Mouse (Mus musculus) hindbrain, embryonic 10.5 days (tissue): ENCODE measurements around the gene Gm47995. TPM values are rescaled to one million over a fixed set of nuclear protein-coding genes. Genes with fewer than 3 reads are reported as not detected.
"Not testable (repeated sequence)": the region's sequence is repeated elsewhere in the genome, so short reads cannot be mapped to it uniquely, and the experiment has no call there.

Experiments used
- DNase-seq: peaks from one replicate; pipeline ENCODE4 v3.0.0-alpha.2; 2017; ENCODE audit warnings: low spot score
- H3K27ac ChIP-seq: fragments of 300-500 bp; sonication (generic); 2 replicates; pipeline ENCODE4 v1.5.1; 2016; ENCODE audit warnings: mild to moderate bottlenecking, moderate library complexity
- H3K27me3 ChIP-seq: fragments of 300-500 bp; sonication (generic); 2 replicates; pipeline ENCODE4 v1.6.1; 2016; ENCODE audit warnings: mild to moderate bottlenecking; ENCODE audit not compliant: poor library complexity, insufficient read depth, severe bottlenecking
- H3K36me3 ChIP-seq: fragments of 300-500 bp; sonication (generic); 2 replicates; pipeline ENCODE4 v1.6.1; 2016; ENCODE audit warnings: mild to moderate bottlenecking, moderate library complexity
- H3K4me1 ChIP-seq: fragments of 300-500 bp; sonication (generic); replicated peaks from 2 replicates; pipeline ENCODE4 v1.6.1; 2016; ENCODE audit warnings: mild to moderate bottlenecking
- H3K4me3 ChIP-seq: fragments of 300-500 bp; sonication (generic); 2 replicates; pipeline ENCODE4 v1.5.1; 2016; ENCODE audit warnings: mild to moderate bottlenecking, moderate library complexity
- H3K9me3 ChIP-seq: fragments of 300-500 bp; sonication (generic); 2 replicates; pipeline ENCODE4 v1.6.1; 2016; ENCODE audit warnings: mild to moderate bottlenecking, moderate library complexity
- WGBS: fragments of 180-500 bp; shearing (Covaris S2); methylation state at CpG from one replicate; pipeline ENCODE4 v1.1.7; 2016; 5-methylcytosine and 5-hydroxymethylcytosine counted together
- polyA plus RNA-seq: library from polyadenylated mRNA; unstranded; fragments of >200 nt; fragmentation: Nextera tagmentation; extraction: Ambion mirVana; gene quantifications from 2 replicates; pipeline ENCODE4 v1.2.1, GENCODE M21; 2016

Gm47995 gene
- polyA plus RNA-seq: 0.30 TPM in 1 of 2 replicates, not detected in the other

DNA sequence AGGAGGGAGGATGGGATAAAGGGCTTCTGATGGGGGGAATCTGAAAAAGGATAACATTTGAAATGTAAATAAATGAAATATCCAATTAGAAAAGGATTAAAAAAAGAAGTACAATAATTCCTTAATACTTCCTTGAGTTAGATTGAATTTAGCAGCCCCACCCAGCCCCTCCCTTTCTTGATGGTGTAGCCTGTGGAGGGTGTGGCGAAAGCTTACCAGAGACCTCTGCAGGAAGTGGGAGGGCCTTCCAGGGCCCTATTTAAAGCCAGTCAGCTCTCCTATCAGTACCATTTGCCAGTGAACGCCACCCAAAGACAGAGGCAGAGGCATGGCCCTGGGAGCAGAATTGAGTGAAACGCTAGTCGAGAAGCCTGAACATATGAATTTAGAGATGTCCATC is at the start of gene Gm47995:
Gene Gm47995, plus strand, starts transcription at position 329 of the 400 bp plus-strand sequence.
- H3K4me1 ChIP-seq, H3K27ac ChIP-seq, H3K36me3 ChIP-seq, DNase-seq, H3K4me3 ChIP-seq, H3K27me3 ChIP-seq, H3K9me3 ChIP-seq: not testable (repeated sequence)
- 90% methylated on average over 2 of the region's 4 CpGs for WGBS

DNA sequence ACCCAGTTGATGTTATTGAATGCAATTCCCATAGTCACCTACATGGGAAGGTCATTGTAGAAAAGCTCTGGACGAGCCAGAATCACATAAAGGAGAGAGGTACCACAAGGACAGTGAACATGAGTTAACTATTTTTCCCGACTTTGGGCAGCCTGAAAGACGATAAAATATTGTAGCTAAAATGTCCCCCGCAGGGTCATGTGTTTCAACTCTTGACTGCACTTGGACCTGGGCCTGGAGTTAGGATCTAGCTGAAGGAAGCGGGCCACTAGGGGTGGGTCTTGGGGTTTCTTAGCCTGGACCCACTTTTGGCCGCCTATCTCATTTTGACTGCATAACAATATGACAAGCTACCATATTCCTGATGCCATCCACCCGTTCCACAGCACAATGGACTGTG is 48.0 kb upstream of the Gm47995 start:
- no peaks in the 10 kb centered on the region for H3K36me3 ChIP-seq
- no peak for DNase-seq
- H3K9me3 ChIP-seq: no peaks in the 10 kb centered on the region
- no peaks in the 10 kb centered on the region for H3K4me1 ChIP-seq
- H3K27me3 ChIP-seq: no peaks in the 10 kb centered on the region
- WGBS: 92% methylated on average over 7 of the region's 7 CpGs
- no peak overlapping the region for H3K4me3 ChIP-seq
- no peak overlapping the region for H3K27ac ChIP-seq

DNA sequence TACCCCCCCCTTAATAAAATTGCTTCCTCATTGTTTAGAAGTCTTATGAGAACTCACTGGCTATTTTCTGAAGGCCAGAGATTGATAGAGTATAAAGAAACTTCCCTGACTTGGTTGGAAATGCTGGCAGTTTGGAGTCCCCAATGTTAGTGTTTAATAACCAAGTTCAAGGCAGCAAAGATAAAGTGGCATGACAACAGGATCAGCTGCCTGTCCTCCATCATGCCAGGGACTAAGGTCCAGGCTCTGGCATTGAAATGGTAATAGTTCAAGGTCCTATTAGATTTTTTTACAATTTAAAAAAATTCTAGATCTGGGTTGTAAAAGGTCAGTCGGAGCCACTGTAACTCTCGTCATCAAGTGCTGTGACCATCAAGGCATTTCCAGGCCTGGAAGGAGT is 47.2 kb upstream of the Gm47995 start:
- DNase-seq: no peak
- Histone ChIP-seq H3K9me3 (no peaks in the 10 kb centered on the region), H3K4me1 (no peaks in the 10 kb centered on the region), H3K36me3 (no peaks in the 10 kb centered on the region), H3K27ac (no peak overlapping the region), H3K4me3 (no peak overlapping the region), H3K27me3 (no peaks in the 10 kb centered on the region)
- WGBS: 62% methylated on average over 2 of the region's 2 CpGs

DNA sequence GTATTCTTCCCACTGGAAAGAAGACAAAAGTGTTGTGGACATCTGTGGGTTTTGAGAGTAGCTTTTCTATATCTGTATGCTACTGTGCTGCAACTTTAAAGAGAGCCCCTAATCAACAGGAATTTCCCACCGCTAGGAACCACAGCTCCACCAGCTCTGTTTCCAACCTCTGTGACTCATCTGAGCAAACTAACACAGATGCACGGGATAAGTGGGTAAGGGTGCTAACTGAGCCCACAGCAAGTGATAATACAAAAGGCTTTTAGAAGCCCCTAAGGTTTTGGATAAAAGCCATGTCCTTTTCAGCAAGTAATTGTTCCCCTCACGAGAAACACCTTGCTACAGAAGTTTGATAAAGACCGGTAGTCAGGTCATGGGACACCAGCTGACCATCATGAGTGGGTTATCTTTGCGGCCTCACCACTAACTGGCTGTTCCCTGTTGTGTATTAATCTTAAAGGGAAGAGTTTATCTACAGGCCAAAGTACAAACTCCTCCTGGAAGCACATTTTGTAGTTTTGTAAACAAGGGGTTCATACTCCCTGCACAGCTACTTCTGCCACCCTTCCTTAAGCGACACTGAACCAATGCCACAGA is 45.1 kb upstream of the Gm47995 start:
- Histone ChIP-seq H3K36me3 (no peaks in the 10 kb centered on the region), H3K27ac (no peak overlapping the region), H3K27me3 (no peaks in the 10 kb centered on the region), H3K4me3 (no peak overlapping the region), H3K4me1 (0 out of 2 replicates have a peak, but pooled peaks cover 3% of the 10 kb centered on the region), H3K9me3 (no peaks in the 10 kb centered on the region)
- no peak for DNase-seq
- 95% methylated on average over 6 of the region's 6 CpGs for WGBS

- H3K4me3 ChIP-seq, H3K36me3 ChIP-seq, H3K4me1 ChIP-seq, H3K9me3 ChIP-seq, DNase-seq, H3K27ac ChIP-seq, H3K27me3 ChIP-seq: not testable (repeated sequence)
- 93% methylated on average over 9 of the region's 9 CpGs for WGBS
These were observed 44.1 kb upstream of the Gm47995 start for GRCm38 (mm10) chr1:151154131-151154530.

DNA sequence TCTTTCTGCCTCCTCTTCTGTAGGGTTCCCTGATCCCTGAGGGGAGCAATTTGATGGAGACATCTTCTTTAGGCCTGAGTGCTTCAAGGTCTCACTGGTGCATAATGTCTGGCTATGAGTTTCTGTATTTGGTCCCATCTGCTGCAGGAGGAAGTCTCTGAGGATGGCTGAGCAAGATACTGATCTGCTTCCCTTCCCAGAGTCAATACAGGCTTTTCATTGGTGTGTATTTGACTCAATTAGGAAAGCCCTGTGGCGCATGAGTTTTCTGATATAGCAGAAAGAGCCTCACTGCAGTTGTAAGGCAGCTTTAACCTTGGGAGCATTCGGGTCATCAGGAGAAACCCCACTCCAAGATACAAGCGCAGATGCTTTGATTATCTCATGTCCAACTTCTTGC is 42.1 kb upstream of the Gm47995 start:
- no peak overlapping the region for H3K4me3 ChIP-seq
- H3K36me3 ChIP-seq: no peaks in the 10 kb centered on the region
- peaks cover 7% of the 10 kb centered on the region; the same call in 1 of the 2 replicates for H3K4me1 ChIP-seq
- 0 out of 2 replicates have a peak, but pooled peaks cover 5% of the 10 kb centered on the region for H3K27me3 ChIP-seq
- H3K9me3 ChIP-seq: no peaks in the 10 kb centered on the region
- WGBS: 89% methylated on average over 3 of the region's 3 CpGs
- DNase-seq: no peak
- H3K27ac ChIP-seq: no peak overlapping the region

GRCm38 (mm10) chr1:151156777-151157632 is 41.2 kb upstream of the Gm47995 start:
- WGBS: 88% methylated on average over 7 of the region's 7 CpGs
- DNase-seq: no peak

DNA sequence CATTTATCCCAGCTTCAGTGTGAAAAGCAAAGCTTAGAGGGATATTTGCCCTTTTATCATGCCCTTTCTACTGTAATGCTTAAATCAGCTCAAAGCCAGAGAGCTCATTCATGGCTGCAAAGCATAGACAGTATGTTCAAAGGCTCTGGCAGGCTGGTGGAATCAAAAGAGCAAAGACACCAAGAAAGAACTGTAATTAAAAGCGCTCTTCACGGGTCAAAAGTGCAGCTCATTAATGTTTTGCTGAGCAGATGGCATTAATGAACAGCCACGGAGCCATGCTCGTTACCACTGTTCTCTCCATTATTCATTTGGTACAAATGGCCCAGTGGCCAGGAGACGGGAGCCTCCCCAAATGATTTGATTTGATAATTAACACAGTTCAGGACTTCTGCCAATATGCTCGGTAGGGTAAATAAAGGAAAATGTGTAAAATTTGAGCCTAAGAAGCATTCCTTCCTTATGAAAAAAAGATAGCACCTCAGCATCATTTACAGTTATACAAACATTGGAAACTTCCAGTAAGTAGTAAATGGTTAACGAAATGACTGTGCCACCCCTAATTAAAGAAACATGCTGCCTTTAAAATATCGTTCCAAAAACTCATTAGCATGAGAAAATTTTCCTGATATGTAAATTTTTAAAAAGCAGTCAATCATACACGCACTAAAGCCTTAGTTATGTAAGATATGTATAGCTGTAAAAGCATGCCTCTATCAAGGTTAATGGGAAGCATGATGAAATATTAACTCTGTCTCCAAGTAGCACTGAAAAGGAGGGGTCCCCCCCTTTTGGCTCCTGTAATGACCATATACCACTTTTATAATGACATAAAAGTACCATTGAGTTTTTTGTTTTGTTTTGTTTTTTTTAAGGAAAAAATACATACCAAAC is 40.0 kb upstream of the Gm47995 start:
- Histone ChIP-seq H3K27ac (no peak overlapping the region), H3K9me3 (no peaks in the 10 kb centered on the region), H3K4me1 (peaks cover 7% of the 10 kb centered on the region; the same call in 1 of the 2 replicates), H3K4me3 (no peak overlapping the region), H3K36me3 (no peaks in the 10 kb centered on the region), H3K27me3 (0 out of 2 replicates have a peak, but pooled peaks cover 5% of the 10 kb centered on the region)
- DNase-seq: no peak
- 75% methylated on average over 9 of the region's 9 CpGs for WGBS

More at GRCm38 (mm10) chr1:151156777-151157632, 41.2 kb upstream of the Gm47995 start:
- no peak overlapping the region for H3K4me3 ChIP-seq
- H3K36me3 ChIP-seq: no peaks in the 10 kb centered on the region
- 0 out of 2 replicates have a peak, but pooled peaks cover 5% of the 10 kb centered on the region for H3K27me3 ChIP-seq
- no peak overlapping the region for H3K27ac ChIP-seq
- peaks cover 7% of the 10 kb centered on the region; the same call in 1 of the 2 replicates for H3K4me1 ChIP-seq
- H3K9me3 ChIP-seq: no peaks in the 10 kb centered on the region

DNA sequence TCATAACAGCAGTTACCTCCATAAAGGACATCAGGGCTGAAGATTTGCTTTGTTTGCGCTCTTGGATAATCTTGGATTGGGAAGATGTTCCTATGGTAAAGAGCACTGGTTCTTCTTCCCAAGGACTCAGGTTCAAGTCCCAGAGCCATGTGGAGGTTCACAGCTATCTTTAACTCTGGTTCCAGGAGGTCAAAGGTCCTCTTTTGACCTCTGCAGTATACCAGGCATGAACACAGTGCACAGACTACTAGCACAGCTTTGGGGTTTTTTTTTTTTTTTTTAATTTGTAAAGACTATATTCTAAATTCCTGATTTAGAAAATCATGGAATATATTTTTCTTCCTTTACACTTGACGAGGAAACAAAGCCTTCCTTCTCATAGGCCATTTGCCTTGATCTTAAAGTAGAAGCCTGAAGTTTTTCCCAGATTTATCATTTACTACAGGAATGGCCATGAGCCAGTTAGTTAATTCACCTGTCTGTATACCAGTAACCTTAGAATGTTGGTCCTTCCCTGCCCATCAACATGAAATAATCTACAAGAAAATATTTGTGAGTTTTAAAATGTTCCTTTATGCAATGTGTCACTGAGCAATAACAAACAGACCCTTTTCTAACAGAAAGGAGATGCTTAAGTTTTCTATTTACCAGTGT is 39.3 kb upstream of the Gm47995 start:
- WGBS: 87% methylated on average over 2 of the region's 2 CpGs
- Histone ChIP-seq H3K27me3 (0 out of 2 replicates have a peak, but pooled peaks cover 5% of the 10 kb centered on the region), H3K36me3 (no peaks in the 10 kb centered on the region), H3K9me3 (no peaks in the 10 kb centered on the region), H3K4me3 (no peak overlapping the region), H3K4me1 (peaks cover 7% of the 10 kb centered on the region; the same call in 1 of the 2 replicates), H3K27ac (no peak overlapping the region)
- no peak for DNase-seq

DNA sequence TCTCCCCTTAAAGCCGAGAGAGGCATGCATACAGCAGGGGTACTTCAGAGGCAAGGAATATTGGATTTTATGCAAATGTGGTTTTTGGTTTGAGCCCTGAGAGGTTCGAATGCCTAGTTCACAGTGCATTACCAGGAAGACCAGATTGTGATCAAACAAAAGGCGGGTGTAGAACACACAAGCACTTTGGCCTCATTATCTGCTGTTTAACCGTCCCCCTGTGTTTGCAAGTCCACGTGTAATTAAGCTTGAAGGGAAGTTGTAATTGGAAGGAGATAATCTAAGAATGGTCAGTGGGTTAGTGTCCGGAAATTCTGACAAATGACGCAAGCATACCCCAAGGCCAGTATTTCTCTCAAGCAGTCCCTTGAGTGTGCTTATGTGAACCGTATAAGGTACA is 32.2 kb upstream of the Gm47995 start:
- Histone ChIP-seq H3K27ac (no peak overlapping the region), H3K36me3 (no peaks in the 10 kb centered on the region), H3K27me3 (no peaks in the 10 kb centered on the region), H3K4me1 (peaks cover 19% of the 10 kb centered on the region), H3K9me3 (no peaks in the 10 kb centered on the region), H3K4me3 (no peak overlapping the region)
- DNase-seq: no peak
- 61% methylated on average over 8 of the region's 8 CpGs for WGBS

DNA sequence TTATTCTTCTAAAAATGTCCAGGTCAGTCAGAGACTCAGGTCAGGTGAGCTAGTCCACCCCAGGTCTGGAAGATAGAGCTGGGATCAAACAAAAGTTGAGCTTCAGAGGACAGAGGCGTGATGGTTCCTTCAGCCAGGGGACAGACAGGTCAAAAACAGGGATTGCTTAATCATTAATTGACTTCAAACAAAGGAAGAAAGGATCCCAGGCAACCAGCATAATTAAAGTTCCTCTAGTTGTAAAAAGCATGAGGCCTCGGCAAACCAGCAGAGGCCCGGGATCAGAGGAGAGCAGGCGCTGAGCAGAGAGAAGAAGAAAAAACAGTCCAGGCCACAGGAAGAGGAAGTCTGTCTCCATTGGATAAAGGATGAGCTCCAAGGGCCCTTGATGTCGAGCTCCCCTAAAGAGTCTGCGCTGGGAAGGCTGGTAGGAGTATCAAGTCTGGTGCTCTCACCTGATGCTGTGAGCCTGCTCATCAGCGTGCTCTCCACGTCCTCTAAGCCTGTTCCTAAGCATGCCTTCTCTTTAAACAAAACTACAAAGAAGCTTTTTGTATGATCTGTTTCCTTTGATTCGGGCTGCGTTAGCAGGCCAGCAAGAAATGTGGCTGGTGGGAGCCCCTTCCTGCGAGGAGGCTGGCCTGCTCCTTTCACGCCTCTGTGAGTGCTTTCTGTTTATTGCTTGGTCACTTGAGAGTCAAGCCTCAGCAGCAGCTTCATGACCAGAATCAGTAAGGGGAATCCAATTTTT is 30.8 kb upstream of the Gm47995 start:
- no peaks in the 10 kb centered on the region for H3K9me3 ChIP-seq
- 27% methylated on average over 12 of the region's 12 CpGs for WGBS
- H3K4me1 ChIP-seq: peaks cover 19% of the 10 kb centered on the region
- no peaks in the 10 kb centered on the region for H3K36me3 ChIP-seq
- H3K27me3 ChIP-seq: no peaks in the 10 kb centered on the region
- DNase-seq: no peak
- no peak overlapping the region for H3K4me3 ChIP-seq
- peak overlapping the region; percentile 76 for H3K27ac ChIP-seq
